Mouse (Mus musculus) lung, postnatal 25 days (tissue): ENCODE data around the gene Pde8b.

ENCODE experiments used
- DNase-seq: peaks from one replicate; pipeline ENCODE4 v3.0.0; 2022; ENCODE audit warnings: low spot score

Gene Pde8b

DNA sequence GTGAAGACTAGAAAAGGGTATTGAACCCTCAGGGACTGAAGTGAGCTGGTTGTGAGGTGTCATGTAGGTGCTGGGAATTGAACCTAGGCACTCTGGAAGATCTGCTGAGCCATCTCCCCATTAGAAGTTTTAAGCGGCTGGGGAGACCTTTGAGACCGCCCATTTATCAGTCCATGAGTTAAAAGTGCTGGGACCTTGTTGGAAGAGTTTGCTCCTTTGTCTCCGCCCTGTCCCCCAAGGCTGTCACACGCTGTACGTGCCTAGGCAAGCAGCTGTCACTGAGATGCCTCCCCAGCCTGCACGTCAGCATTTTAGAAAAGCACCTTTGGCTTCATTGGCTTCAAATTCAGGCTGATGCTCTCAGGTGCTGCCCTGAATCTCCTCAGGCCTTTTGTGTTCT, 229.9 kb downstream of the Pde8b start:
- no peak for DNase-seq

DNA sequence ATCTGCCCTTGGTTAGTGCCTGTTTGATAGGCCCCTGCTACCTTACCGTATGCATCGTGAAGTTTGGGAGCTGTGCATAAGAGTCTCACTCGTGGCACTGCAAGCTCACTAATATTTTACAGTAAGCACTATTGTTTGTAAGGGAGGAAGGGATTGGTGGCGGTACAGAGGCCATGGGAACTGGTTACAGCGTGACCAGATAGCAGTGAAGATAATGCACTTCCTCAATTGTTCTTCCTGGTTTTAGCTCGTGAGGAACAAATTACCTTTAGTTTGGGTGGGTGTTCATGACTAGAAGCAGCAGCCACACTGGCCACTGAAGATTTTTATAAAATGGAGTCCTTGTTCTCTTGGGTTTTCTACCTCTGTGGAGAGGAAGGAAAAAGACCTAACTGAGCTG, 230.8 kb downstream of the Pde8b start:
- DNase-seq, result no peak

DNA sequence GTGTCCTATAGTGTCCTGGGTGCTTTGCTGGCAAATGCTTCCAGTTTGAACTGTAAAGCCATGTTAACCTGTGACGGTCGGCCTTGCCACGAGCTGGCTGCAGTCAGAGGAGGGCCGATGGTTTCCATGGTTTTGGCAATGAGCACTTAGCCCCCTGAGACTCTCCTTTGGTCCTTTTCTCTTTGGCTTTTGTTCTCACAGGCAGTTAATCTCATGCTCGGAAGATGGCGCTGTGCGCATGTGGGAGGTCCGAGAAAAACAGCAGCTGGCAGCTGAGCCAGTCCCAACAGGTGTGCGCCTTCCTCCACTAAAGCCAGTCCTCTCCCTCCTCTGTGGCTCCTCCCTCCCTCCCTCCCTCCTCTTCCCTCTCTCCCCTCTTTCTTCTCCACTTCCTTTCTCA, 232.2 kb downstream of the Pde8b start:
- peak; percentile 41 for DNase-seq

DNA sequence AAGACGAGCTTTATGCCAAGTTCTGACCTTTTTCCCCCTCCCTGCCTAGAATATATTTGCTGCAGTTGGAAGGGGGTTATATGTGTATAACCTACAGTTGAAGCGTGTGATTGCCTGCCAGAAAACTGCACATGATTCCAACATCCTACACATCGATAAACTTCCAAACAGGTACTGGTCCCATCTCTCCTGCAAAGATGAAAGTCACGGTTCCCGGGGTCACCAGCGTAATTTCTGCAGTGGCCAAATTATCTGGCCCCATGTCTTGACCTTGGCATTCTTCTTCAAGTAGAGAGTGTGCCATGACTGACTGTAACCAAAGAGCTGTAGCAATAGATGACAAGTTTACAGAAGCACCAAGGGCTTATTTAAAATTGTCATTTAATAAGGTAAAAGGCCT, 232.9 kb downstream of the Pde8b start:
- no peak for DNase-seq

DNA sequence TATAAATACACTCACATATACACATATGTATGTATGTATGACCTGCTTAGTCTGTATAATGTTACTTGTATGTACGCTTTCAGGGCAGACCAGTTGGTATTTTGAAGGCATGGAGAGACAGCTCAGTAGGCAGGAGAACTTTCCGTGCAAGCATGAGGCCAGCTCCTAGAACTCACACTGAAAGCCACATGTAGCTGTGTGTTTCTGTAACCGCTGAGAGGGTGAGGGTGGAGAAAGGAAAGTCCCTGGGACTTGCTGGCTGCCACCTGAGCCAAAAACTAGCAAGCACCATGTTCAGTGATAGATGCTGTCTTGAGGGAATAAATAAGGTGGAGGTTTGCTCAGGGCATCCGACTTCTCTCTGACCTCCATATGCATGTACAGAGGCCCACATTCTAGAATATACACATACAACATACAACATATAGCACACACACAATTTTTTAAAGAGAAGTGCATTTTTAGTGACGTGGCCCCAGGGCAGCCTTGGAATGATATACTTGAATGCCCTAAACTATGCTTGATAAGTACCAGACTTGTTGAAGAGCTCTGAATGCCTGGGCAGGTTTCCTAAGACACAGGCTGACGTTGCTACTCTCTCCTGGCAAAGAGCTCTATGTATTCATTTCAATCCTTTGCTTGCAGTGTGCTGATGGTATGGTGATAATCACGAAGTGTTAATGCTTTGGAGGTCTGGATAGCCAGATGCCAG, 238.4 kb downstream of the Pde8b start:
- peak; percentile 8 for DNase-seq

DNA sequence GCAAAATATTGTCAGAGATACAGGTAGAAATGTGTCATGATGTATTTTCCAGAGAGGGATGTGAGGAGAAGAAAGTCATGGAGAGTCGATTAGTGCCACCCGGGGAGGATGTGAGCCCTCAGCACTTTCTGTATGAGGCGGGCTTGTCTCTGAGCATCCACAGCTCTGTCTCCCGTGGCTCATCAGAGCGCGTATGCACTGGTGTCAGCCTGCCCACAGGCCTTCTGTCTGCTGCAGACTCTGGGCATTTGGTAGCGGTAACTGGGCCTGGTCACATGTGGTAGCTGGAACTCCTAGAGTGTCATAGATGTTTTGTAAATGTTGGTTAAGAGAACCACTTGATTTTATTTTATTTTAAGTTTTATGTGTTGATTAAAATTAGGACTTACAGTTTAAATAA, 240.9 kb downstream of the Pde8b start:
- DNase-seq, result no peak

DNA sequence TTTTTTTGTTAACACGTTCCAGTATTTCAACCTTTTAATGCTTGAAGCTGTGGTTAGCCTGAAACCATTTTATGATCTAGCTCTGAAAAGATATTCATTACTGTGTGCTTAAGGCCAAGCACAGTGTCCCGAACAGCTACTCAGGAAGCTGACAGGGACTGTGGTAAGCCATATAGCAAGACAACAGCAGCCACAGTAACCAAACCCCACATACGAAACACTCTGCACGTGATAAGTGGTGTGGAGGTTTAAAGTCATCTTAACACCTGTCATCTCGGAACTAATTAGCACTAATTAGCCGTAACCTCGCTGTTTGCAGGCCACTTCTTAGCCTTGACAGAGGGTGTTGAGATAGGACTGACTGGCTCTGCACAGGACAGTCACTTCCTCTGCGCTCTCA, 242.9 kb downstream of the Pde8b start:
- no peak for DNase-seq

DNA sequence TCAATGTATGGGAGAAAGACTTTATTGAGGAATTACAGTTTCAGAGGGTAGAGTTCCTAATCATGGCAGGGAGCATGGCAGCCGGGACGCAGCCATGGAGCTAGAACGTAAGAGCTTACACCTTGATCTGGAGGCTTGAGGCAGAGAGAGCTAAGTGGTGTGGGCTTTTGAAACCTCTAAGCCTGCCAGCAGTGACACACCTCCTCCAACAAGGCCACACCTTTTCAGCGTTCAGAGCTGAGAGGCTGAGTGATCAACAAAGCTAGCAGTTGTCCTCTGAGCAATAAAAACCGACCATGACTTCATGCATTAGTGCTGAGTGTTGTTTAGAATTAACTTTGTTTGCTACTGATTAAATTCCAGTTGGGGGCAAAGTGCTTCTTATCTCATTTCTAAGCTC, 259.6 kb downstream of the Pde8b start:
- DNase-seq, result peak; percentile 32

DNA sequence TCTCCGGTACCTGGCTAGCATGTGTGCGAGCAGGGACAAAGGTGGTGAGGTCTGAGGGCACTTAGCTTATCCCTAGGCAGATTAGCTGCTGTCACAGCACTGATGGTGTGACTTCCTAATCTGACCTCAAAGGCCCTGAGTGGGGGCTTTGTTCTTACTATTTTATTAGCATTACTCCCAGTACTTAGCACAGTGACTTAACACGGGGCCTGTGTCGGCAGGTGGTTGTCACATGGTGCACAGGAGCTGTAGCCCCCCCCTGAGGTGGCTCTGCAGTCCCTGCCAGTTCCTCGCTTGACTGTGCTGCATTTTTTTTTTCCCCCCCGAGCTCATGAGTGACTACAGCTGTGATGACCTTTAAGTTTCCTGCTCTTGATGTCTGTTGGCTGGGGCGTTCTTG, 271.1 kb downstream of the Pde8b start:
- DNase-seq, result no peak

DNA sequence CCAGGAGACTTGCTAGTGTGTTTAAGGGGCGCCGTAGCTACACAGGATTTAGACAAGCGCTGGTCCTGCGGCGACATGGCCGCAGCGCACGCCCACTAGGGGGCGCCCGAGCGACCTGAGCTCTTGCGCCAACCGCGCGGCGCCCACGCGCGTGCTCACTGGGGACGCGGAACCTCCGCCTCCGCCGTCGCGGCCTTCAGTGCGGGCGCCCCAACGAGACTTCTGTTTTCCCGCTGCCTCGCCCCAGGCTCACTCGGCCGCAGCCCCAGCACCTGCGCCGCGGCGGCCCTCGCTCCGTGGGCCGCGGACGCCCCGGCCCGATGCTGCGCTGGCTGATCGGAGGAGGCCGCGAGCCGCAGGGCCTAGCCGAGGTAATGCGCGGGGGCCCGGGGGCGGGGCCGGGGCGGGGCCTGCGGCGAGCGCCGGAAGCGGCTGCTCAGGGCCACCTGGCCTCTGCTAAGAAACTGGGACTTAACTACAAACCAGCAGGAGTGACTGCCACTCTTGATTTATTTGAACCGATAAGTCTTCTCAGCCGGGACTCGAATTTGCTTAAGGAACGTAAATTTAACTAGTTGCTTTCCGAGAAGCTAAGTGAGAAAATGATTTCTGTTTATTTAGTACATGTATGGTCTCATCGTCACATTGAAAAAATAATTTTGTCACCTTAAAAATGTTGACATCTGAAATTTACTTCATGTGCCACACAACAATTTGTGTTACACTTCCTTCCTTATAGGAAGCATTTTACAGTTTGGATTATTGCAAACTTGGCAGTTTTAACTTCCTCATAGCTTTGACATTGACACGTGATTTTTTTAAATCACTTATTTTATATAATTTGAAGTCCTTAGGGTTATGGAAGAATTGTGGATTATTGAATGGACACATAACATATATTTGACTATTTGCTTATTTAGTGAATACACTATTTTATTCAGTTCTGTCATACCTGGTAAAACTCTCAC, 273.6 kb downstream of the Pde8b start, which contains the start of gene Wdr41:
Wdr41 (plus strand) TSS at position 126 of the 968 bp plus-strand sequence.
- DNase-seq, result peak; percentile 90

DNA sequence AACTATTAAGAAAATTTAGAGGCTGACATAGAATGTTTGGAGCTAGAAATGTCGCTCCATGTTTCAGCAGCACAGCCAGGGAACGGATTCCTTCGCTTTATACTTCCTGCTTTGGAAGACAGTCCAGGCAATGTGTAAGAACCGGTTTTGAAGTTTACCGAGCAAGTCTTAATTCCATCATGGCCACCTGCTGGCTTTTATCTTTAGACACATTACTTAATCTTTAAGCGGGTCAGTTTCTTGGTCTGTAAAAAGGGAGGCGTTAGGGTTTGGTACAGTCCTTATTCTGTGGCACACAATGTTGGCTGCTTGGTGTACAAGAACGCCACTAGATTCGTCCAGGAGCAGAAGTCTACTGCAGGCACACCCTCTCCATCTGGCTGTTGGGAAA, 274.3 kb downstream of the Pde8b start:
- no peak for DNase-seq
